ENCODE assay signal across 24 mouse cellular contexts in genomic region chr15:9127051-9127791, GRCm38 (mm10). TPM values are rescaled to one million over a fixed set of nuclear protein-coding genes. Genes with fewer than 3 reads are reported as not detected.
A peak's percentile ranks its signal among the peaks of the same experiment; 100 is the strongest.
DNase-seq lines count a peak whose midpoint lies in the region; ATAC-seq lines count a peak whose summit lies in the region.
"Had no signal": no experiment of that assay in that cellular context is flagged by ENCODE, and none has a peak within 500 bp of the region (broad histone marks: within the 10 kb centered on the region; RNA-seq: fewer than 3 reads in every experiment).

No protein-coding gene starts in this region.

- no peaks in the 10 kb centered on the region for H3K4me1 ChIP-seq in forebrain, embryonic 10.5 days
- H3K4me1 ChIP-seq in forebrain, embryonic 13.5 days: peaks cover 7% of the 10 kb centered on the region; the same call in 1 of the 2 replicates
- H3K4me1 ChIP-seq in liver, embryonic 11.5 days (replicated peaks; ENCODE audit: control insufficient read depth, insufficient read depth, low read length): peaks cover 3% of the 10 kb centered on the region; the same call in 1 of the 2 replicates
- peaks cover 5% of the 10 kb centered on the region; the same call in 1 of the 2 replicates for H3K4me1 ChIP-seq in midbrain, embryonic 13.5 days (replicated peaks)
- no peaks in the 10 kb centered on the region for H3K4me1 ChIP-seq in midbrain, embryonic 10.5 days
- H3K4me1 ChIP-seq in stomach, embryonic 16.5 days (ENCODE audit: control insufficient read depth, insufficient read depth, low read length): no peaks in the 10 kb centered on the region
- H3K4me1 ChIP-seq: heart, embryonic 10.5 days; hindbrain, embryonic 13.5 days had no signal

- 91% methylated on average over 7 of the region's 7 CpGs for WGBS in forebrain, embryonic 10.5 days
- 95% methylated on average over 7 of the region's 7 CpGs for WGBS in forebrain, embryonic 13.5 days
- WGBS in liver, embryonic 11.5 days: 83% methylated on average over 7 of the region's 7 CpGs
- WGBS in midbrain, embryonic 13.5 days: 92% methylated on average over 7 of the region's 7 CpGs
- WGBS in midbrain, embryonic 10.5 days: 91% methylated on average over 7 of the region's 7 CpGs
- WGBS in stomach, embryonic 16.5 days: 83% methylated on average over 7 of the region's 7 CpGs

- no peak overlapping the region for H3K4me2 ChIP-seq in forebrain, embryonic 13.5 days
- H3K4me2 ChIP-seq in liver, embryonic 11.5 days: no peak overlapping the region
- no peak overlapping the region for H3K4me2 ChIP-seq in midbrain, embryonic 13.5 days (replicated peaks)
- no peak overlapping the region for H3K4me2 ChIP-seq in stomach, embryonic 16.5 days (ENCODE audit: low read depth, low read length)
- H3K4me2 ChIP-seq: embryonic facial prominence, embryonic 13.5 days; hindbrain, embryonic 13.5 days had no signal

- no peak for ATAC-seq in forebrain, embryonic 13.5 days
- ATAC-seq in liver, embryonic 11.5 days (replicated peaks; ENCODE audit: low FRiP score): no peak; the same call in 1 of the 2 replicates
- ATAC-seq in midbrain, embryonic 13.5 days: 0 out of 2 replicates have a peak, but pooled peaks have one; percentile 27
- ATAC-seq in stomach, embryonic 16.5 days (ENCODE audit: insufficient read depth, low FRiP score): no peak
- ATAC-seq: activated CD4-positive, CD25-positive, alpha-beta regulatory T cell, adult 4 months; CD4-positive, CD25-positive, alpha-beta regulatory T cell, adult 4 months; forebrain, embryonic 14.5 days had no signal

- peaks cover 99% of the 10 kb centered on the region for H3K36me3 ChIP-seq in forebrain, embryonic 10.5 days (replicated peaks)
- H3K36me3 ChIP-seq in forebrain, embryonic 13.5 days (ENCODE audit: poor library complexity, severe bottlenecking): peaks cover 77% of the 10 kb centered on the region
- peaks cover 37% of the 10 kb centered on the region for H3K36me3 ChIP-seq in liver, embryonic 11.5 days (ENCODE audit: control insufficient read depth, insufficient read depth, low read length)
- peaks cover 79% of the 10 kb centered on the region for H3K36me3 ChIP-seq in midbrain, embryonic 13.5 days
- peaks cover 98% of the 10 kb centered on the region for H3K36me3 ChIP-seq in midbrain, embryonic 10.5 days
- peaks cover 10% of the 10 kb centered on the region for H3K36me3 ChIP-seq in stomach, embryonic 16.5 days (ENCODE audit: control insufficient read depth, insufficient read depth, low read length)

- no peak overlapping the region for H3K9ac ChIP-seq in forebrain, embryonic 13.5 days
- H3K9ac ChIP-seq in liver, embryonic 11.5 days (ENCODE audit: low read depth, low read length): no peak overlapping the region
- H3K9ac ChIP-seq in midbrain, embryonic 13.5 days (replicated peaks): no peak overlapping the region
- H3K9ac ChIP-seq in stomach, embryonic 16.5 days (ENCODE audit: low read length): no peak overlapping the region
- H3K9ac ChIP-seq: embryonic facial prominence, embryonic 13.5 days; hindbrain, embryonic 13.5 days had no signal

- no peak overlapping the region for H3K4me3 ChIP-seq in forebrain, embryonic 10.5 days
- no peak overlapping the region for H3K4me3 ChIP-seq in forebrain, embryonic 13.5 days
- no peak overlapping the region for H3K4me3 ChIP-seq in liver, embryonic 11.5 days (ENCODE audit: low read depth, low read length)
- no peak overlapping the region for H3K4me3 ChIP-seq in midbrain, embryonic 13.5 days (replicated peaks)
- H3K4me3 ChIP-seq in midbrain, embryonic 10.5 days: no peak overlapping the region
- no peak overlapping the region for H3K4me3 ChIP-seq in stomach, embryonic 16.5 days (replicated peaks; ENCODE audit: low read length)
- H3K4me3 ChIP-seq: embryonic facial prominence, embryonic 13.5 days; gastrocnemius, adult 2 months; heart, embryonic 10.5 days; hindbrain, embryonic 13.5 days had no signal

- no peaks in the 10 kb centered on the region for H3K27me3 ChIP-seq in forebrain, embryonic 10.5 days (ENCODE audit: poor library complexity, severe bottlenecking)
- H3K27me3 ChIP-seq in forebrain, embryonic 13.5 days: no peaks in the 10 kb centered on the region
- no peaks in the 10 kb centered on the region for H3K27me3 ChIP-seq in liver, embryonic 11.5 days (replicated peaks; ENCODE audit: control insufficient read depth, insufficient read depth, low read length)
- no peaks in the 10 kb centered on the region for H3K27me3 ChIP-seq in midbrain, embryonic 13.5 days
- H3K27me3 ChIP-seq in midbrain, embryonic 10.5 days (ENCODE audit: low read depth, poor library complexity, severe bottlenecking): no peaks in the 10 kb centered on the region
- H3K27me3 ChIP-seq in stomach, embryonic 16.5 days (ENCODE audit: control insufficient read depth, insufficient read depth, low read length): no peaks in the 10 kb centered on the region
- H3K27me3 ChIP-seq: embryonic facial prominence, embryonic 13.5 days; hindbrain, embryonic 13.5 days had no signal

- DNase-seq in forebrain, embryonic 10.5 days (ENCODE audit: extremely low spot score, low spot score): peak; percentile 13
- DNase-seq in liver, embryonic 11.5 days (ENCODE audit: low spot score): peak; percentile 22
- DNase-seq in liver: no peak
- DNase-seq in midbrain, embryonic 10.5 days (ENCODE audit: low spot score): no peak
- DNase-seq in adrenal gland, adult (ENCODE audit: inconsistent age in 2 of 2, low spot score in 1 of 2): no peak
- DNase-seq: adrenal gland, adult 2 months; adrenal gland, postnatal 25 days; B cell, adult 2 months; cerebellum, adult 18-20 months; cerebellum, adult 9-11 months; cerebellum, postnatal 36 days; gastrocnemius, adult 2 months; gastrocnemius, postnatal 25 days; heart, postnatal 10 days had no signal

- no peaks in the 10 kb centered on the region for H3K9me3 ChIP-seq in forebrain, embryonic 10.5 days
- H3K9me3 ChIP-seq in forebrain, embryonic 13.5 days (replicated peaks): no peaks in the 10 kb centered on the region
- H3K9me3 ChIP-seq in liver, embryonic 11.5 days (ENCODE audit: control insufficient read depth, low read length): no peaks in the 10 kb centered on the region
- H3K9me3 ChIP-seq in midbrain, embryonic 13.5 days: no peaks in the 10 kb centered on the region
- no peaks in the 10 kb centered on the region for H3K9me3 ChIP-seq in midbrain, embryonic 10.5 days (replicated peaks)
- H3K9me3 ChIP-seq in stomach, embryonic 16.5 days (replicated peaks; ENCODE audit: control insufficient read depth, low read length): no peaks in the 10 kb centered on the region
- H3K9me3 ChIP-seq: embryonic facial prominence, embryonic 13.5 days; G1E; heart, embryonic 10.5 days; hindbrain, embryonic 13.5 days had no signal

- no peak overlapping the region for H3K27ac ChIP-seq in forebrain, embryonic 10.5 days
- no peak overlapping the region for H3K27ac ChIP-seq in forebrain, embryonic 13.5 days
- no peak overlapping the region for H3K27ac ChIP-seq in liver, embryonic 11.5 days (ENCODE audit: low read depth, low read length)
- no peak overlapping the region for H3K27ac ChIP-seq in midbrain, embryonic 13.5 days
- H3K27ac ChIP-seq in midbrain, embryonic 10.5 days (replicated peaks): no peak overlapping the region
- H3K27ac ChIP-seq in stomach, embryonic 16.5 days (ENCODE audit: low read length): peak overlapping the region; percentile 47; the same call in 1 of the 2 replicates
- H3K27ac ChIP-seq: embryonic facial prominence, embryonic 13.5 days; gastrocnemius, adult 2 months; heart, embryonic 10.5 days; hindbrain, embryonic 13.5 days had no signal

RNA-seq across cellular contexts. Expression of gene Lmbrd2, which starts 13.1 kb away (rescaled TPM):
- 2.2 and 2.7 TPM in 2 replicates for polyA plus RNA-seq in forebrain, embryonic 10.5 days (2016; fragmentation: Nextera tagmentation; extraction: Ambion mirVana)
- 2.9 and 3.9 TPM in 2 replicates for polyA plus RNA-seq in forebrain, embryonic 13.5 days (2015; fragmentation: Nextera tagmentation; extraction: Ambion mirVana)
- 2.9 and 4.6 TPM in 2 replicates for polyA plus RNA-seq in liver, embryonic 11.5 days (2014; fragmentation: Nextera tagmentation; extraction: Ambion mirVana)
- polyA plus RNA-seq in midbrain, embryonic 13.5 days (2015; fragmentation: Nextera tagmentation; extraction: Ambion mirVana): 3.7 and 3.9 TPM in 2 replicates
- 1.9 and 2.2 TPM in 2 replicates for polyA plus RNA-seq in midbrain, embryonic 10.5 days (2016; fragmentation: Nextera tagmentation; extraction: Ambion mirVana)
- 2.8 and 3.2 TPM in 2 replicates for polyA plus RNA-seq in stomach, embryonic 16.5 days (2015; fragmentation: Nextera tagmentation; extraction: Ambion mirVana)

RNA-seq across cellular contexts. Expression of gene Skp2, which starts 28.0 kb away (rescaled TPM):
- polyA plus RNA-seq in forebrain, embryonic 10.5 days (2016; fragmentation: Nextera tagmentation; extraction: Ambion mirVana): 134 and 136 TPM in 2 replicates
- polyA plus RNA-seq in forebrain, embryonic 13.5 days (2015; fragmentation: Nextera tagmentation; extraction: Ambion mirVana): 72.0 and 79.1 TPM in 2 replicates
- polyA plus RNA-seq in liver, embryonic 11.5 days (2014; fragmentation: Nextera tagmentation; extraction: Ambion mirVana): 73.8 and 81.1 TPM in 2 replicates
- 37.3 and 38.0 TPM in 2 replicates for polyA plus RNA-seq in midbrain, embryonic 13.5 days (2015; fragmentation: Nextera tagmentation; extraction: Ambion mirVana)
- 111 and 119 TPM in 2 replicates for polyA plus RNA-seq in midbrain, embryonic 10.5 days (2016; fragmentation: Nextera tagmentation; extraction: Ambion mirVana)
- 44.0 and 50.3 TPM in 2 replicates for polyA plus RNA-seq in stomach, embryonic 16.5 days (2015; fragmentation: Nextera tagmentation; extraction: Ambion mirVana)

RNA-seq across cellular contexts. Expression of gene Nadk2, which starts 56.2 kb away (rescaled TPM):
- polyA plus RNA-seq in forebrain, embryonic 10.5 days (2016; fragmentation: Nextera tagmentation; extraction: Ambion mirVana): 30.1 and 30.4 TPM in 2 replicates
- 23.0 and 24.4 TPM in 2 replicates for polyA plus RNA-seq in forebrain, embryonic 13.5 days (2015; fragmentation: Nextera tagmentation; extraction: Ambion mirVana)
- 122 and 148 TPM in 2 replicates for polyA plus RNA-seq in liver, embryonic 11.5 days (2014; fragmentation: Nextera tagmentation; extraction: Ambion mirVana)
- 27.2 and 27.4 TPM in 2 replicates for polyA plus RNA-seq in midbrain, embryonic 13.5 days (2015; fragmentation: Nextera tagmentation; extraction: Ambion mirVana)
- 31.8 and 36.1 TPM in 2 replicates for polyA plus RNA-seq in midbrain, embryonic 10.5 days (2016; fragmentation: Nextera tagmentation; extraction: Ambion mirVana)
- 21.2 and 29.7 TPM in 2 replicates for polyA plus RNA-seq in stomach, embryonic 16.5 days (2015; fragmentation: Nextera tagmentation; extraction: Ambion mirVana)

Comparison
In these comparisons a context has a peak if more than half of its experiments do, and no peak if none do; other contexts are left out.
1. DNase-seq: peak in forebrain, embryonic 10.5 days (single experiment) and liver, embryonic 11.5 days (single experiment); none in liver (single experiment), midbrain, embryonic 10.5 days (single experiment) and adrenal gland, adult (0 of 2).